Mouse (Mus musculus) embryo, embryonic 10.5 days (tissue): ENCODE data around the gene Olfr229.
"Not testable (repeated sequence)": the region's sequence is repeated elsewhere in the genome, so short reads cannot be mapped to it uniquely, and the experiment has no call there.

ENCODE experiments used
- DNase-seq: peaks from one replicate; pipeline ENCODE4 v3.0.0-alpha.2; 2015; ENCODE audit warnings: low spot score

The Olfr229 gene

DNA sequence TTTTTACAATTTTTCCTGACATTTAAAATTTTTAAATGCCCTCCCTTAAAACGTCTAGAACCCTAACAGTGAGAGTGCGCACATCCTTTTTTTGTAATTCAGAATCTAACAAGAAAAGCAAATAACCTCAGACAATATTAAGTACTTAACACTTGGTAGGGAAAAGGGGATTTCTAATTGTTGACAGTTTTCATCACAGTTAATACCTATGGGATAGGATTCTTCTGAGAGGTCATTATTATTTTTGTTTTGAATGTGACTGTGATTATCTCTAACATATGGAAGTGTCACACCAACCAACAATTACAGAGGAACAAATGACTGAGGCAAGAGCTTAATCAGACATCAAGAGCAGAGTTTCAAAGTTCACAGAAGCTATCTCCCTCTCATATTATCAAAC is at the start of gene Olfr229:
Gene Olfr229 (plus strand): TSS at position 301 of the 400 bp plus-strand sequence.
- DNase-seq, result no peak

DNA sequence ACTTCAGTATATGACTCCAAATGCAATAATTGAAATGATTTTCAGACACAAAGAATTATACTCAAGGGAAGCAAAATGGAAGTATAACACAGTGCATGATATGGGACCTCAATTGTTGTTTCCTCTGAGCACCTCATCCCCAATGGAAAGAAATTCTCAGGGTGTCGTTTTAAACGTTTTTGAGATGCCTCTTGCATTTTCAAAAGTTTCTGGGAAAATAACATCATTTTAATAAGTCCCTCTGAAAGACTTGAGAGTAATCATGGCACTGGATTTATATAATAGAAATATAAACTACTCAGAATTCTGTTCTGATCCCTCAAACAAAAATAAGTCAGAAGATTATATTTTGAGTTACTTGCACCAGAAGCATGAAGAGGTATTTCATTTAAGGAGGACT is 41.0 kb upstream of the Olfr229 start, which contains the start of gene Olfr972:
Gene Olfr972 (plus strand): TSS at position 301 of the 400 bp plus-strand sequence.
- DNase-seq, result no peak

DNA sequence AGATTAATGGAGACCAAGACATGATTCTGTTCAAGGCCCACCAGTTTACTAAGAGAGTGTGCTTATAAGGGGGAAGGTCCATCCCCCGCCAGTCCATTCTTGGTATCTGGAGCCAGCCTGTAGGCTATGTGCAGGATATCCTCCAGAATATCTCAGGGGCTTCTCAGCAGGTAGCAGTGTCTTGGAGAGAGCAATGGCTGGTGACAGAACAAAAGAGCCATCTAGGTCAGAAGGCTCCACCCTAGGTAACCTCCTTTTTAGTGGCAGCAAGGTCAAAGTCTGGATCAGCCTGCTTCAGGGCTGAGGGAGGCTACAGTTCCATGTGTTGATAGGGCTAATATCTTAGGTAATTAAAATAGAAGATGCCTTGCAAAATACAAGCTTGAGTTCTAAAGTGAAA is 35.1 kb upstream of the Olfr229 start:
- DNase-seq, result not testable (repeated sequence)

DNA sequence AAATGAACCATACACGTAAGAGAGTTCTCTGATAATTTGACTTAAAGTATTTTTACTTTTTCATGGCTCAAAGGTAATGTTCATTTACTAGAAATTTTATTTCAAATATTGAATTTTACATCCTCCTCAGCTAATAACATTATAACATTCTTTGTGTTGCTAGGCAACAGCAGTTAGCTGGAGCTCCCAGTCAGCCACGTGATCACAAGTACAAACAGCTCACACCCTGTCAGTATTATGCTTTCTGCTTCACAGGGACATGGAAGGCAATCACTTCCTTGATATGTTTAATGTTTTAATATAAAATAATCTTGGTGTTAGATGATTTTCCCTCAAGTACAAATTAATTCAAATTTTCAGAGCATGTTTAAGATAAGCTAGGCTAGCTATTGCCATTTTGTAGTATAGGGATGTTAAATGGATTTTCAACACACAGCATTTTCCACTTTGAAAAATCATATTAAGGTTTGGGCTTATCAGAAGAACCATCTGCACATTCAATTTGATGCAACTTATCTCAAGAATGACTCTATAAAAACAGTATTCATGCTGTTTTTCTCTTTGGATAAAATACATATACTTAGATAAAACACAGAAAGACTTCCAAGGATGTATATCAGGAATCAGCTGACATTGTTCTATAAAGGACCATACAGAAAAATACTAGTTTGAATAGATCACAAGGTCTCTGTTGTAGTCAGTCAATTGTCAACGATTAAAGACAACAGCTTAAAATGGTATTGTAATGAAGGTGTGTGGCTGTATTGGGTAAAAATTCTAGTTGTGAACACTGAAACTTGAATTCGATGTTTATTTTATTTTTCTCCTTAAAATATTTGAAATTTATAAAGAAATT is 29.4 kb upstream of the Olfr229 start:
- DNase-seq, result not testable (repeated sequence)

DNA sequence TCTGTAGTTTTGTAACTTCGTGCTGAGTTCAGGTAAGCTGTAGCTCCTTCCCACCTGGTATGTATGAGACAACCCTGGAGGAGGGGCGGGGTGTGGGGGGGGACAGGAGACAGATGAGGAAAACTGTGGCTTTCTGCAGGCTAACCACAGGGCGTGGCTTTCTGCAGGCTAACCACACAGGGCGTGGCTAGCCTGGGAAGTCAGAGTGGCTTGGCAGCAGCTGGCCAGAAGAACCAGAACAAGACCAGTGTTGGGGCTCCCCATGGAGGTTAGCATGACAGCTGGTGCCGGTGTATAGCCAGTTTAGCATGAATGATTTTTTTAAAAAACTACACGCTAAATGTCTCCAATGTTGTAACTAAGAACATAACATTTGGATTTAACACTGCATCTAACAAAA is 2.0 kb upstream of the Olfr229 start:
- DNase-seq, result no peak

DNA sequence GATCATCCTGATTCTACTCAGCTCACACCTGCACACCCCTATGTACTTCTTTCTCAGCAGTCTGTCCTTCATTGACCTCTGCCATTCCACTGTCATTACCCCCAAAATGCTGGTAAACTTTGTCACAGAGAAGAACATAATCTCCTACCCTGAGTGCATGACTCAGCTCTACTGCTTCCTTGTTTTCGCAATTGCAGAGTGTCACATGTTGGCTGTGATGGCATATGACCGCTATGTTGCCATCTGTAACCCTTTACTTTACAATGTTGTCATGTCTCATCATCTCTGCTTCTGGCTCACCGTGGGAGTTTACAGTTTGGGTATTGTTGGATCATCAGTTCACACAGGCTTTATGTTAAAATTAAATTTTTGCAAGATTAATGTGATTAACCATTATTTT is 2.8 kb downstream of the Olfr229 start:
- DNase-seq, result no peak

DNA sequence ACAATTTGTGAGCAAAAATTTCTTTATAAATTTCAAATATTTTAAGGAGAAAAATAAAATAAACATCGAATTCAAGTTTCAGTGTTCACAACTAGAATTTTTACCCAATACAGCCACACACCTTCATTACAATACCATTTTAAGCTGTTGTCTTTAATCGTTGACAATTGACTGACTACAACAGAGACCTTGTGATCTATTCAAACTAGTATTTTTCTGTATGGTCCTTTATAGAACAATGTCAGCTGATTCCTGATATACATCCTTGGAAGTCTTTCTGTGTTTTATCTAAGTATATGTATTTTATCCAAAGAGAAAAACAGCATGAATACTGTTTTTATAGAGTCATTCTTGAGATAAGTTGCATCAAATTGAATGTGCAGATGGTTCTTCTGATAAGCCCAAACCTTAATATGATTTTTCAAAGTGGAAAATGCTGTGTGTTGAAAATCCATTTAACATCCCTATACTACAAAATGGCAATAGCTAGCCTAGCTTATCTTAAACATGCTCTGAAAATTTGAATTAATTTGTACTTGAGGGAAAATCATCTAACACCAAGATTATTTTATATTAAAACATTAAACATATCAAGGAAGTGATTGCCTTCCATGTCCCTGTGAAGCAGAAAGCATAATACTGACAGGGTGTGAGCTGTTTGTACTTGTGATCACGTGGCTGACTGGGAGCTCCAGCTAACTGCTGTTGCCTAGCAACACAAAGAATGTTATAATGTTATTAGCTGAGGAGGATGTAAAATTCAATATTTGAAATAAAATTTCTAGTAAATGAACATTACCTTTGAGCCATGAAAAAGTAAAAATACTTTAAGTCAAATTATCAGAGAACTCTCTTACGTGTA is 21.1 kb downstream of the Olfr229 start:
- DNase-seq, result not testable (repeated sequence)

DNA sequence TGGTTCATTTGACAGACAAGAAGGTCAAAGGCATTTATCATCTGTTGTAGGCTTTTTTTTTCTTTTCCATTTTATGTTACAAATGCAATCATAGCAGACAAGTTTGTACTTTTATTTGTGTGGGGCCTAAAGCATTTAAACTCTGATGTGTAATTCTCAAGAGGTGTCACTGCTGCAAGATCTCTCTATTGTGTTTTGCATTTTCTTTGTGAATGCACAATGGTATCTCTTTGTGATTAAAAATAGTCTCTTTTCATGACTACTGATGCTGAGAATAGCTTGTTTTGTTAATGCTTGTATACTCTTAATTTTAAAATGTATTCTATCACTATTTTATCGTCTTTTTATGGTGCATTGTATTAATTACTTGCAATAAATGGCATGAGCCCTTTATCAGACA is 21.7 kb downstream of the Olfr229 start:
- not testable (repeated sequence) for DNase-seq

DNA sequence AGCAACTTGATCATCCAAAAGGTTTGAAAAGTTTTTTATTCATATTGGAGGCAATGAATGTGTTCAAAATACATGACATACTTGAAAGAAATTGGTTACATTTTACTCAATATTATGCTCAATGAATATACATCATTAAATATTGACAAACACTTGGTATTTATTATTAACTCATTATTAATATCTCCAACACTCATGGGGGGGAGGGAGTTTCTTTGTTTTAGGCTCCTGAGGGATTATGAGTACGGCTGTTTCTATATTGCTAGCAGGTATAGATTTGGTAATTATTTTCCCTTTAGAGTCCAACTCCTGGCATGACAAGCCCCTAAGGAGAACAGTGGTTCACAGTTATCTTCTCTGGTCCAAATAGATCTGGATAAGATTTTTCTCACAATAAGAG is 30.1 kb downstream of the Olfr229 start, which contains the start of gene Olfr974:
Gene Olfr974 (plus strand): TSS at position 301 of the 400 bp plus-strand sequence.
- no peak for DNase-seq

DNA sequence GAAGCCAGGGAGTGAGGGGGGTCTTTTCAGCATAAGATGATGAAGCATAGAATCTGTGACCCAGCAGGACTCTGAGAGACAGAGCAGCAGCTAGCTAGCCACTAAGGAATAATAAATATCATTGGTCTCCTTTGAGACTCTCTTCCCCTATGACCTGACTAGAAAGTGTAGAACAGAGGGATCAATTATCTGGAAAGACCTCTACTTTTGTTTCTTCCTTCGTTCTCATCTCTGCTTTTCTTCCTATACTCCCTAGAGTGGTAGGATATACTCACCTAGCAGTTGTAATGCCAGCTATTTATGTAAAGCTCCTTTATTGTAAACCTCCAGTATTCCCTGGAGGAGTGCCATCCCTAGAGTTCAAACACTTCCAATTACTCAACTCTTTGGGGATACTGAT is 44.8 kb downstream of the Olfr229 start, which contains the start of gene Olfr975:
Gene Olfr975 (minus strand): TSS at position 101 of the 400 bp plus-strand sequence.
- DNase-seq, result no peak

DNA sequence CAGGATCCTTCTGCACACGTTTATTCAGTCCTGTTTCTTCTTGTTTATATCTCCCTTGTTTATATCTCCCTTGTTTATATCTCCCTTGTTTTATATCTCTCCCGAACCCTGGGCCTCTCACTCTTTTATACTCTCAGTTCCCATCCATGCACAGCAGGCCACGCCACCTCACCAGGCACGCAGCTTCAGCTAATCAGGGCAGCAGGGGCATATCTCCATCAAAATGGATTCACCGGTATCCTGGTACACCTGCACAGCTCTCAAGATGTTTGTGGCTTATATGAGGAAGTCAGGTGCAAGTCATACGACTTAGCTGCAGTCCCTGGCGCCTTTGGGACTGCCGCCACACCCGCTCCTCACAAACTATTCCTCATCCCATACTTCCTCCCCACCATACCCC is 53.9 kb downstream of the Olfr229 start, which contains the start of gene Olfr976:
Gene Olfr976 (minus strand): TSS at position 101 of the 400 bp plus-strand sequence.
- DNase-seq, result not testable (repeated sequence)
